Comparison of ENCODE assay signal across 10 mouse cellular contexts in genomic region chr2:146258736-146259469, GRCm38 (mm10). TPM values are rescaled to one million over a fixed set of nuclear protein-coding genes. Genes with fewer than 3 reads are reported as not detected.
DNase-seq lines count a peak whose midpoint lies in the region; ATAC-seq lines count a peak whose summit lies in the region.
"Had no signal": no experiment of that assay in that cellular context is flagged by ENCODE, and none has a peak within 500 bp of the region (broad histone marks: within the 10 kb centered on the region; RNA-seq: fewer than 3 reads in every experiment).

No protein-coding gene starts in this region.

- peak; percentile 21 to 70 for DNase-seq in frontal cortex, adult 2 months (ENCODE audit: extremely low spot score in 1 of 2, low spot score in 1 of 2)
- no peak for DNase-seq in frontal cortex, postnatal 14 days (ENCODE audit: low spot score in 2 of 2)
- no peak for DNase-seq in forebrain, embryonic 10.5 days (ENCODE audit: extremely low spot score, low spot score)
- DNase-seq in midbrain, embryonic 14.5 days, result peak; percentile 84
- no peak for DNase-seq in kidney, adult 8-10 months
- DNase-seq in urinary bladder, adult 18-20 months (ENCODE audit: low spot score in 2 of 2), result no peak
- DNase-seq in urinary bladder, postnatal 4 days (ENCODE audit: low spot score in 2 of 2), result no peak

- 18% methylated on average over 10 of the region's 10 CpGs for WGBS in forebrain, embryonic 10.5 days
- 13% methylated on average over 10 of the region's 10 CpGs for WGBS in hindbrain, embryonic 13.5 days
- 7% methylated on average over 10 of the region's 10 CpGs for WGBS in midbrain, embryonic 14.5 days

- peaks cover 73% of the 10 kb centered on the region for H3K4me1 ChIP-seq in forebrain, embryonic 10.5 days
- H3K4me1 ChIP-seq in hindbrain, embryonic 13.5 days (replicated peaks), result peaks cover 58% of the 10 kb centered on the region
- peaks cover 65% of the 10 kb centered on the region for H3K4me1 ChIP-seq in midbrain, embryonic 14.5 days (ENCODE audit: control insufficient read depth, insufficient read depth, low read length)

- H3K9me3 ChIP-seq in forebrain, embryonic 10.5 days, result no peaks in the 10 kb centered on the region
- no peaks in the 10 kb centered on the region for H3K9me3 ChIP-seq in hindbrain, embryonic 13.5 days
- no peaks in the 10 kb centered on the region for H3K9me3 ChIP-seq in midbrain, embryonic 14.5 days (ENCODE audit: control insufficient read depth, low read length)
- H3K9me3 ChIP-seq: limb, embryonic 15.5 days had no signal

- no peaks in the 10 kb centered on the region for H3K36me3 ChIP-seq in forebrain, embryonic 10.5 days (replicated peaks)
- no peaks in the 10 kb centered on the region for H3K36me3 ChIP-seq in hindbrain, embryonic 13.5 days
- H3K36me3 ChIP-seq in midbrain, embryonic 14.5 days (ENCODE audit: control insufficient read depth, insufficient read depth, low read length), result no peaks in the 10 kb centered on the region
- H3K36me3 ChIP-seq: limb, embryonic 15.5 days had no signal

- peak; percentile 32 for ATAC-seq in hindbrain, embryonic 13.5 days (ENCODE audit: low FRiP score)
- peak; percentile 51; the same call in 1 of the 2 replicates for ATAC-seq in midbrain, embryonic 14.5 days (ENCODE audit: low FRiP score, low TSS enrichment)

- peak overlapping the region; percentile 24; the same call in 1 of the 2 replicates for H3K9ac ChIP-seq in hindbrain, embryonic 13.5 days
- H3K9ac ChIP-seq in midbrain, embryonic 14.5 days (replicated peaks; ENCODE audit: low read length), result no peak overlapping the region; the same call in 1 of the 2 replicates
- H3K9ac ChIP-seq: limb, embryonic 15.5 days had no signal

- H3K4me2 ChIP-seq in hindbrain, embryonic 13.5 days, result no peak overlapping the region
- H3K4me2 ChIP-seq in midbrain, embryonic 14.5 days (ENCODE audit: low read length), result peak overlapping the region; percentile 23
- H3K4me2 ChIP-seq: limb, embryonic 15.5 days had no signal

- no peak overlapping the region for H3K4me3 ChIP-seq in forebrain, embryonic 10.5 days
- H3K4me3 ChIP-seq in hindbrain, embryonic 13.5 days, result no peak overlapping the region
- H3K4me3 ChIP-seq in midbrain, embryonic 14.5 days (replicated peaks; ENCODE audit: low read depth, low read length), result no peak overlapping the region
- H3K4me3 ChIP-seq: limb, embryonic 15.5 days had no signal

- peaks cover 36% of the 10 kb centered on the region for H3K27me3 ChIP-seq in forebrain, embryonic 10.5 days (ENCODE audit: poor library complexity, severe bottlenecking)
- 0 out of 2 replicates have a peak, but pooled peaks cover under 1% of the 10 kb centered on the region for H3K27me3 ChIP-seq in hindbrain, embryonic 13.5 days
- H3K27me3 ChIP-seq in midbrain, embryonic 14.5 days (ENCODE audit: control insufficient read depth, insufficient read depth, low read length), result no peaks in the 10 kb centered on the region
- H3K27me3 ChIP-seq: CH12.LX; limb, embryonic 15.5 days had no signal

- peak overlapping the region; percentile 54; the same call in 1 of the 2 replicates for H3K27ac ChIP-seq in forebrain, embryonic 10.5 days
- peak overlapping the region; percentile 81 for H3K27ac ChIP-seq in hindbrain, embryonic 13.5 days
- H3K27ac ChIP-seq in midbrain, embryonic 14.5 days (replicated peaks; ENCODE audit: low read depth, low read length), result peak overlapping the region; percentile 81
- H3K27ac ChIP-seq: limb, embryonic 15.5 days had no signal

RNA-seq across cellular contexts. Expression of gene Insm1, which starts 37.2 kb away (rescaled TPM):
- polyA plus RNA-seq in frontal cortex, adult 2 months (2012; rRNA removed), result 6.4 and 8.0 TPM in 2 replicates
- polyA plus RNA-seq in forebrain, embryonic 10.5 days (2016; fragmentation: Nextera tagmentation; extraction: Ambion mirVana), result 1.6 and 1.8 TPM in 2 replicates
- 4.0 and 4.8 TPM in 2 replicates for polyA plus RNA-seq in hindbrain, embryonic 13.5 days (2015; fragmentation: Nextera tagmentation; extraction: Ambion mirVana)
- polyA plus RNA-seq in midbrain, embryonic 14.5 days (2014; fragmentation: Nextera tagmentation; extraction: Ambion mirVana), result 5.8 and 7.6 TPM in 2 replicates

Comparison
In these comparisons a context has a peak if more than half of its experiments do, and no peak if none do; other contexts are left out.
1. DNase-seq: peak in frontal cortex, adult 2 months (2 of 2) and midbrain, embryonic 14.5 days (single experiment); none in frontal cortex, postnatal 14 days (0 of 2), forebrain, embryonic 10.5 days (single experiment), kidney, adult 8-10 months (0 of 2), urinary bladder, adult 18-20 months (0 of 2) and urinary bladder, postnatal 4 days (0 of 2).
2. Peak in every context shown above with its lines, with median percentiles within 50 percentile points of each other: H3K27ac ChIP-seq.